In genomic region chr5:113407346-113407745, GRCm38 (mm10) we compare ENCODE assay signal across 10 mouse cellular contexts. TPM values are rescaled to one million over a fixed set of nuclear protein-coding genes. Genes with fewer than 3 reads are reported as not detected.
DNase-seq lines count a peak whose midpoint lies in the region; ATAC-seq lines count a peak whose summit lies in the region.
"Had no signal": no experiment of that assay in that cellular context is flagged by ENCODE, and none has a peak within 500 bp of the region (broad histone marks: within the 10 kb centered on the region; RNA-seq: fewer than 3 reads in every experiment).

No protein-coding gene starts in this region.

- H3K4me1 ChIP-seq in heart, embryonic 11.5 days (ENCODE audit: control insufficient read depth, insufficient read depth, low read length): no peaks in the 10 kb centered on the region
- H3K4me1 ChIP-seq: heart, embryonic 15.5 days; stomach, embryonic 15.5 days had no signal

- H3K4me2 ChIP-seq in heart, embryonic 11.5 days: no peak overlapping the region
- H3K4me2 ChIP-seq: heart, embryonic 15.5 days; stomach, embryonic 15.5 days had no signal

- DNase-seq in heart, adult 18-20 months: peak; percentile 4 to 42
- peak; percentile 57 for DNase-seq in urinary bladder, postnatal 14 days (ENCODE audit: low spot score)
- no peak for DNase-seq in urinary bladder, adult 18-20 months (ENCODE audit: low spot score in 2 of 2)
- peak; percentile 62 to 68 for DNase-seq in kidney, postnatal 25 days
- peak; percentile 43 for DNase-seq in thymus, postnatal 4 days
- DNase-seq in cerebellum, postnatal 10 days: no peak

- no peaks in the 10 kb centered on the region for H3K27me3 ChIP-seq in heart, embryonic 11.5 days (ENCODE audit: control insufficient read depth, insufficient read depth, low read length)
- H3K27me3 ChIP-seq: heart, embryonic 15.5 days; stomach, embryonic 15.5 days had no signal

- H3K9ac ChIP-seq in heart, embryonic 11.5 days (ENCODE audit: low read depth, low read length): no peak overlapping the region
- H3K9ac ChIP-seq: heart, embryonic 15.5 days; stomach, embryonic 15.5 days had no signal

- no peak overlapping the region for H3K27ac ChIP-seq in heart, embryonic 11.5 days (ENCODE audit: low read depth, low read length)
- H3K27ac ChIP-seq: heart, embryonic 15.5 days; stomach, embryonic 15.5 days had no signal

- no peak for ATAC-seq in heart, embryonic 11.5 days (replicated peaks; ENCODE audit: insufficient number of reproducible peaks, low FRiP score, low TSS enrichment)
- no peak; the same call in 1 of the 2 replicates for ATAC-seq in granulocyte monocyte progenitor cell, adult 5-6 weeks (replicated peaks; ENCODE audit: poor library complexity, severe bottlenecking)

- no peak overlapping the region for H3K4me3 ChIP-seq in heart, embryonic 11.5 days (ENCODE audit: low read depth, low read length)
- H3K4me3 ChIP-seq: heart, embryonic 15.5 days; stomach, embryonic 15.5 days had no signal

- no peaks in the 10 kb centered on the region for H3K36me3 ChIP-seq in heart, embryonic 11.5 days (ENCODE audit: control insufficient read depth, insufficient read depth, low read length)
- H3K36me3 ChIP-seq: heart, embryonic 15.5 days; stomach, embryonic 15.5 days had no signal

- 1% methylated on average over 3 of the region's 3 CpGs for WGBS in heart, embryonic 11.5 days (ENCODE audit: insufficient replicate concordance)

- no peaks in the 10 kb centered on the region for H3K9me3 ChIP-seq in heart, embryonic 11.5 days (replicated peaks; ENCODE audit: control insufficient read depth, low read length)
- H3K9me3 ChIP-seq: heart, embryonic 15.5 days; stomach, embryonic 15.5 days had no signal

RNA-seq across cellular contexts. Expression of gene Aym1, which starts 50.3 kb away (rescaled TPM):
- total RNA-seq in heart, adult 18-20 months (2021): not detected
- polyA plus RNA-seq in heart, embryonic 11.5 days (2014; fragmentation: Nextera tagmentation; extraction: Ambion mirVana): not detected in 2 replicates
- total RNA-seq in granulocyte monocyte progenitor cell, adult 5-6 weeks (2014; fragmentation: Nextera tagmentation): not detected in 2 replicates
- total RNA-seq in granulocyte monocyte progenitor cell, adult 5-6 weeks (2017): not detected in 2 replicates
- polyA plus RNA-seq: heart, embryonic 15.5 days; stomach, embryonic 15.5 days had no signal

Comparison
In these comparisons a context has a peak if more than half of its experiments do, and no peak if none do; other contexts are left out.
1. DNase-seq: peak in heart, adult 18-20 months (2 of 2), urinary bladder, postnatal 14 days (single experiment), kidney, postnatal 25 days (2 of 2) and thymus, postnatal 4 days (single experiment); none in urinary bladder, adult 18-20 months (0 of 2) and cerebellum, postnatal 10 days (0 of 2).